11 mouse cellular contexts compared by ENCODE assay signal in genomic region chr17:79350751-79351191, GRCm38 (mm10). TPM values are rescaled to one million over a fixed set of nuclear protein-coding genes. Genes with fewer than 3 reads are reported as not detected.
DNase-seq lines count a peak whose midpoint lies in the region; ATAC-seq and TF ChIP-seq lines count a peak whose summit lies in the region.
"Had no signal": no experiment of that assay in that cellular context is flagged by ENCODE, and none has a peak within 500 bp of the region (broad histone marks: within the 10 kb centered on the region; RNA-seq: fewer than 3 reads in every experiment).

No protein-coding gene starts in this region.

- TF ChIP-seq CTCF in C2C12 (IDR thresholded peaks at IDR 0.05; ENCODE audit: control insufficient read depth, insufficient read depth, insufficient read length) = no peak

- no peaks in the 10 kb centered on the region for H3K27me3 ChIP-seq in hindbrain, embryonic 13.5 days
- no peaks in the 10 kb centered on the region for H3K27me3 ChIP-seq in hindbrain, embryonic 16.5 days (replicated peaks; ENCODE audit: control insufficient read depth, insufficient read depth, low read length)
- H3K27me3 ChIP-seq in C2C12 (ENCODE audit: control insufficient read depth, insufficient read depth, insufficient read length) = no peaks in the 10 kb centered on the region
- H3K27me3 ChIP-seq in liver, embryonic 16.5 days (ENCODE audit: control insufficient read depth, insufficient read depth, low read depth, low read length) = peaks cover 4% of the 10 kb centered on the region; the same call in 1 of the 2 replicates

- H3K4me1 ChIP-seq in hindbrain, embryonic 13.5 days (replicated peaks) = peaks cover 31% of the 10 kb centered on the region
- H3K4me1 ChIP-seq in hindbrain, embryonic 16.5 days (ENCODE audit: control insufficient read depth, insufficient read depth, low read depth, low read length) = peaks cover 18% of the 10 kb centered on the region
- peaks cover 63% of the 10 kb centered on the region for H3K4me1 ChIP-seq in liver, embryonic 16.5 days (ENCODE audit: control insufficient read depth, low read depth, low read length)

- peaks cover 87% of the 10 kb centered on the region for H3K79me2 ChIP-seq in C2C12 (ENCODE audit: control insufficient read depth, insufficient read depth)

- H3K79me3 ChIP-seq in C2C12 (ENCODE audit: low read depth) = peaks cover 72% of the 10 kb centered on the region

- no peak for ATAC-seq in hindbrain, embryonic 13.5 days (ENCODE audit: low FRiP score)
- ATAC-seq in hindbrain, embryonic 16.5 days = no peak
- peak; percentile 77 for ATAC-seq in erythroid progenitor cell, adult 5-6 weeks (replicated peaks; ENCODE audit: low FRiP score, poor library complexity, severe bottlenecking)
- ATAC-seq in liver, embryonic 16.5 days (ENCODE audit: low read depth) = peak; percentile 82
- ATAC-seq: inflammation-experienced regulatory T-cells, adult 6 months had no signal

- H3K9ac ChIP-seq in hindbrain, embryonic 13.5 days = no peak overlapping the region
- H3K9ac ChIP-seq in hindbrain, embryonic 16.5 days (ENCODE audit: low read depth, low read length) = no peak overlapping the region
- H3K9ac ChIP-seq in liver, embryonic 16.5 days (ENCODE audit: low read depth, low read length) = peak overlapping the region; percentile 54

- H3K27ac ChIP-seq in hindbrain, embryonic 13.5 days = no peak overlapping the region
- no peak overlapping the region for H3K27ac ChIP-seq in hindbrain, embryonic 16.5 days (ENCODE audit: low read depth, low read length)
- H3K27ac ChIP-seq in liver, embryonic 16.5 days (ENCODE audit: low read length) = peak overlapping the region; percentile 94
- H3K27ac ChIP-seq: midbrain, embryonic 10.5 days had no signal

- 82% methylated on average over 11 of the region's 11 CpGs for WGBS in hindbrain, embryonic 13.5 days
- WGBS in hindbrain, embryonic 16.5 days = 75% methylated on average over 11 of the region's 11 CpGs
- 30% methylated on average over 11 of the region's 11 CpGs for WGBS in liver, embryonic 16.5 days (ENCODE audit: insufficient replicate concordance)

- DNase-seq in retina, postnatal 1 day = no peak
- no peak for DNase-seq in adrenal gland, postnatal 4 days (ENCODE audit: low spot score in 2 of 2)
- no peak for DNase-seq in cerebellum, postnatal 4 days (ENCODE audit: low spot score in 2 of 2)
- DNase-seq: cerebellum, postnatal 25 days had no signal

- H3K36me3 ChIP-seq in hindbrain, embryonic 13.5 days = peaks cover 12% of the 10 kb centered on the region
- no peaks in the 10 kb centered on the region for H3K36me3 ChIP-seq in hindbrain, embryonic 16.5 days (ENCODE audit: control insufficient read depth, insufficient read depth, low read length)
- H3K36me3 ChIP-seq in C2C12 (ENCODE audit: control insufficient read depth, insufficient read depth) = peaks cover 32% of the 10 kb centered on the region
- peaks cover 15% of the 10 kb centered on the region for H3K36me3 ChIP-seq in liver, embryonic 16.5 days (ENCODE audit: control insufficient read depth, insufficient read depth)
- H3K36me3 ChIP-seq: midbrain, embryonic 10.5 days had no signal

- peak overlapping the region; percentile 43 for H3ac ChIP-seq in C2C12 (ENCODE audit: control insufficient read depth, insufficient read length, low read depth)

- no peaks in the 10 kb centered on the region for H3K9me3 ChIP-seq in hindbrain, embryonic 13.5 days
- no peaks in the 10 kb centered on the region for H3K9me3 ChIP-seq in hindbrain, embryonic 16.5 days (ENCODE audit: control insufficient read depth, low read length)
- H3K9me3 ChIP-seq in liver, embryonic 16.5 days (replicated peaks; ENCODE audit: control insufficient read depth, low read length) = no peaks in the 10 kb centered on the region
- H3K9me3 ChIP-seq: midbrain, embryonic 10.5 days had no signal

- H3K4me2 ChIP-seq in hindbrain, embryonic 13.5 days = peak overlapping the region; percentile 17; the same call in 1 of the 2 replicates
- no peak overlapping the region for H3K4me2 ChIP-seq in hindbrain, embryonic 16.5 days (ENCODE audit: low read length)
- H3K4me2 ChIP-seq in liver, embryonic 16.5 days (ENCODE audit: low read depth, low read length) = peak overlapping the region; percentile 69

- no peak overlapping the region for H3K4me3 ChIP-seq in hindbrain, embryonic 13.5 days
- H3K4me3 ChIP-seq in hindbrain, embryonic 16.5 days (ENCODE audit: low read length) = no peak overlapping the region
- no peak overlapping the region for H3K4me3 ChIP-seq in C2C12 (ENCODE audit: insufficient read depth, poor library complexity, severe bottlenecking)
- peak overlapping the region; percentile 47 for H3K4me3 ChIP-seq in liver, embryonic 16.5 days (ENCODE audit: low read depth, low read length)
- H3K4me3 ChIP-seq: midbrain, embryonic 10.5 days had no signal

TF ChIP-seq in C2C12, 6 proteins besides CTCF, POLR2A, EP300 and RAD21:
- peak; percentile 48 for TF ChIP-seq MAX (IDR thresholded peaks at IDR 0.05)
- no peak for TF ChIP-seq CEBPB (IDR thresholded peaks at IDR 0.05; ENCODE audit: low read depth)
- TF ChIP-seq MYOG (IDR thresholded peaks at IDR 0.05; ENCODE audit: control insufficient read depth, extremely low read depth, insufficient read length) = no peak
- TF ChIP-seq MYOD1 (IDR thresholded peaks at IDR 0.05; ENCODE audit: control insufficient read depth, insufficient read length, low read depth) = peak; percentile 22
TF ChIP-seq in C2C12: peak in this region for 2.

RNA-seq across cellular contexts. Expression of gene Cdc42ep3, which starts 4.1 kb away (rescaled TPM):
- 42.7 and 44.3 TPM in 2 replicates for polyA plus RNA-seq in hindbrain, embryonic 13.5 days (2015; fragmentation: Nextera tagmentation; extraction: Ambion mirVana)
- polyA plus RNA-seq in hindbrain, embryonic 16.5 days (2015; fragmentation: Nextera tagmentation; extraction: Ambion mirVana) = 44.0 and 46.5 TPM in 2 replicates
- polyA plus RNA-seq in C2C12 (2012; fragmentation: generic; extraction: Trizol) = 32.5 TPM
- total RNA-seq in erythroid progenitor cell, adult 5-6 weeks (2015; ENCODE audit: low replicate concordance) = 70.6 and 89.3 TPM in 2 replicates
- 108 and 155 TPM in 2 replicates for total RNA-seq in erythroid progenitor cell, adult 5-6 weeks (2017; ENCODE audit: low replicate concordance)
- polyA plus RNA-seq in liver, embryonic 16.5 days (2015; fragmentation: Nextera tagmentation; extraction: Ambion mirVana) = 55.8 and 61.0 TPM in 2 replicates
- total RNA-seq in adrenal gland, postnatal 4 days (2021) = 10 to 100 TPM; 18.1 to 18.5 TPM

Comparison
In these comparisons a context has a peak if more than half of its experiments do, and no peak if none do; other contexts are left out.
1. ATAC-seq: peak in erythroid progenitor cell, adult 5-6 weeks (single experiment) and liver, embryonic 16.5 days (single experiment); none in hindbrain, embryonic 13.5 days (single experiment) and hindbrain, embryonic 16.5 days (single experiment).